ENCODE assay signal across 9 mouse cellular contexts in the genomic region with DNA sequence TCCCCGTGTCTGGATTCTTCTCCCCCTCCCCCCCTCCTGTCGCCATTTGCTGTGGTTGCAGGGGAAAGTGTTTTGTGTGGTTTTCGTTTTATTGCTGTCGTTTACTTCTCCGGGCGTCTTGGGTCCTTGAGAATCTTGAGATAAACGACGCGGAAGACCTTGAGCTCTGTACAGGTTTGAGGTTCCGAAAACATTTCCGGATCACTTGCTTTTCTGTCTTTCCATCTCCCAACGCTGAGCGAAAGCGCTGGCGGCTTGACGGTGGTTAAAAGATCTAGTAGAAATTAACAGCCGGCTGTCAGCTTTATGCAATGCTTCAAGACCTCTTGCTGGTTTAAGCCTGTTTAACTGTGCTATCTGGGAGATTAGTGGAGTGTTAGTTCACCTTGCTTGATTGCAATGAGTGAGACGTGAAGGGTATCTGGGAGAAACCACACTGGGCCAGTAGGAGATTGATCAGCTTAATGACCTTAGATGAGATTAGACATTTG. TPM values are rescaled to one million over a fixed set of nuclear protein-coding genes. Genes with fewer than 3 reads are reported as not detected.
A peak's percentile ranks its signal among the peaks of the same experiment; 100 is the strongest.
DNase-seq lines count a peak whose midpoint lies in the region; ATAC-seq and TF ChIP-seq lines count a peak whose summit lies in the region.
"Had no signal": no experiment of that assay in that cellular context is flagged by ENCODE, and none has a peak within 500 bp of the region (broad histone marks: within the 10 kb centered on the region; RNA-seq: fewer than 3 reads in every experiment).

No protein-coding gene starts in this region.

- peak overlapping the region; percentile 99 for H3K4me3 ChIP-seq in left cerebral cortex, adult 2 months
- H3K4me3 ChIP-seq in forebrain, embryonic 10.5 days = peak overlapping the region; percentile 95
- H3K4me3 ChIP-seq in kidney, adult 2 months (ENCODE audit: insufficient read depth, low read depth, low read length) = peak overlapping the region; percentile 69
- peak overlapping the region; percentile 95 for H3K4me3 ChIP-seq in lung, embryonic 14.5 days (ENCODE audit: low read depth, low read length)

- no peak for TF ChIP-seq CTCF in left cerebral cortex, adult 2 months (IDR thresholded peaks at IDR 0.05)
- no peak for TF ChIP-seq CTCF in kidney, adult 2 months (conservative IDR thresholded peaks at IDR 0.05; ENCODE audit: insufficient read depth, insufficient read length, low read depth, low read length)
- no peak for TF ChIP-seq CTCF in lung, embryonic 14.5 days (IDR thresholded peaks at IDR 0.05; ENCODE audit: low read depth)

- H3K9me3 ChIP-seq in forebrain, embryonic 10.5 days = no peaks in the 10 kb centered on the region
- no peaks in the 10 kb centered on the region for H3K9me3 ChIP-seq in lung, embryonic 14.5 days (ENCODE audit: low read depth, low read length)

- ATAC-seq in lung, embryonic 14.5 days (ENCODE audit: insufficient read depth) = 0 out of 2 replicates have a peak, but pooled peaks have one; percentile 4

- H3K27ac ChIP-seq in left cerebral cortex, adult 2 months = peak overlapping the region; percentile 98
- peak overlapping the region; percentile 98 for H3K27ac ChIP-seq in forebrain, embryonic 10.5 days
- peak overlapping the region; percentile 87 for H3K27ac ChIP-seq in kidney, adult 2 months (ENCODE audit: insufficient read depth, low read depth, low read length)
- peak overlapping the region; percentile 88 for H3K27ac ChIP-seq in lung, embryonic 14.5 days (ENCODE audit: low read depth)

- H3K27me3 ChIP-seq in forebrain, embryonic 10.5 days (ENCODE audit: poor library complexity, severe bottlenecking) = no peaks in the 10 kb centered on the region
- no peaks in the 10 kb centered on the region for H3K27me3 ChIP-seq in kidney, adult 2 months (replicated peaks; ENCODE audit: control insufficient read depth, insufficient read depth, low read length)
- no peaks in the 10 kb centered on the region for H3K27me3 ChIP-seq in lung, embryonic 14.5 days (ENCODE audit: insufficient read depth, low read length)

- no peak for DNase-seq in left cerebral cortex, adult 2 months (ENCODE audit: extremely low spot score in 1 of 2, low spot score in 2 of 2)
- DNase-seq in left cerebral cortex, adult 11 months (ENCODE audit: low spot score) = no peak
- DNase-seq in T-cell, adult 2 months (ENCODE audit: low spot score) = peak; percentile 67
- DNase-seq in forebrain, embryonic 10.5 days (ENCODE audit: extremely low spot score, low spot score) = peak; percentile 27
- peak; percentile 38 for DNase-seq in kidney, adult 2 months
- DNase-seq in lung, embryonic 14.5 days = peak; percentile 39
- DNase-seq in retina, postnatal 1 day = peak; percentile 76
- DNase-seq in spleen, postnatal 14 days (ENCODE audit: low spot score in 2 of 2) = no peak

- under 1% methylated on average over 18 of the region's 18 CpGs for WGBS in forebrain, embryonic 10.5 days
- WGBS in kidney, adult 2 months = under 1% methylated on average over 18 of the region's 18 CpGs
- WGBS in lung, embryonic 14.5 days = under 1% methylated on average over 18 of the region's 18 CpGs

- H3K4me2 ChIP-seq in lung, embryonic 14.5 days = peak overlapping the region; percentile 77

- intact Hi-C loops in left cerebral cortex, adult 2 months (cut with DNase I) = loop anchor here (2.0 to 5.0 kb wide), 2 partner anchors 69 to 167 kb away; partner anchors contain the start of gene Zfp113

- peaks cover 18% of the 10 kb centered on the region for H3K4me1 ChIP-seq in forebrain, embryonic 10.5 days
- H3K4me1 ChIP-seq in kidney, adult 2 months (ENCODE audit: control insufficient read depth, insufficient read depth, low read length) = peaks cover 18% of the 10 kb centered on the region
- H3K4me1 ChIP-seq in lung, embryonic 14.5 days (ENCODE audit: insufficient read depth) = 0 out of 2 replicates have a peak, but pooled peaks cover 3% of the 10 kb centered on the region

- H3K36me3 ChIP-seq in forebrain, embryonic 10.5 days (replicated peaks) = peaks cover 29% of the 10 kb centered on the region
- H3K36me3 ChIP-seq in kidney, adult 2 months (ENCODE audit: control insufficient read depth, insufficient read depth, low read length) = no peaks in the 10 kb centered on the region
- H3K36me3 ChIP-seq in lung, embryonic 14.5 days (ENCODE audit: insufficient read depth) = peaks cover 17% of the 10 kb centered on the region

- peak overlapping the region; percentile 98 for H3K9ac ChIP-seq in lung, embryonic 14.5 days

- TF ChIP-seq POLR2A in kidney, adult 2 months (IDR thresholded peaks at IDR 0.05; ENCODE audit: low read depth, low read length) = no peak

RNA-seq across cellular contexts. Expression of gene Zkscan1, which starts 0.6 kb away (rescaled TPM):
- 10 to 100 TPM; 39.1 to 42.2 TPM for total RNA-seq in left cerebral cortex, adult 2 months (2021)
- polyA plus RNA-seq in forebrain, embryonic 10.5 days (2016; fragmentation: Nextera tagmentation; extraction: Ambion mirVana) = 25.2 and 25.3 TPM in 2 replicates
- 8.3 and 10.2 TPM in 2 replicates for polyA plus RNA-seq in kidney, adult 2 months (2012; rRNA removed)
- 24.5 and 27.2 TPM in 2 replicates for polyA plus RNA-seq in lung, embryonic 14.5 days (2014; fragmentation: Nextera tagmentation; extraction: Ambion mirVana)

RNA-seq across cellular contexts. Expression of gene Zscan21, which starts 31.2 kb away (rescaled TPM):
- total RNA-seq in left cerebral cortex, adult 2 months (2021) = 10 to 100 TPM; 14.7 to 16.5 TPM
- polyA plus RNA-seq in forebrain, embryonic 10.5 days (2016; fragmentation: Nextera tagmentation; extraction: Ambion mirVana) = 98.4 and 105 TPM in 2 replicates
- 9.8 and 10.9 TPM in 2 replicates for polyA plus RNA-seq in kidney, adult 2 months (2012; rRNA removed)
- 63.0 and 64.9 TPM in 2 replicates for polyA plus RNA-seq in lung, embryonic 14.5 days (2014; fragmentation: Nextera tagmentation; extraction: Ambion mirVana)

RNA-seq across cellular contexts. Expression of gene Smok3c, which starts 32.5 kb away (rescaled TPM):
- not detected for total RNA-seq in left cerebral cortex, adult 2 months (2021)
- not detected in 2 replicates for polyA plus RNA-seq in forebrain, embryonic 10.5 days (2016; fragmentation: Nextera tagmentation; extraction: Ambion mirVana)
- not detected in 2 replicates for polyA plus RNA-seq in kidney, adult 2 months (2012; rRNA removed)
- polyA plus RNA-seq in lung, embryonic 14.5 days (2014; fragmentation: Nextera tagmentation; extraction: Ambion mirVana) = not detected in 2 replicates
- polyA plus RNA-seq: frontal cortex, adult 2 months had no signal

Comparison
In these comparisons a context has a peak if more than half of its experiments do, and no peak if none do; other contexts are left out.
1. DNase-seq: peak in T-cell, adult 2 months (single experiment), forebrain, embryonic 10.5 days (single experiment), kidney, adult 2 months (single experiment), lung, embryonic 14.5 days (single experiment) and retina, postnatal 1 day (single experiment); none in left cerebral cortex, adult 2 months (0 of 2), left cerebral cortex, adult 11 months (single experiment) and spleen, postnatal 14 days (0 of 2).
2. Peak in every context shown above with its lines, with median percentiles within 50 percentile points of each other: H3K27ac ChIP-seq and H3K4me3 ChIP-seq.